Mouse (Mus musculus): ENCODE measurements around the gene Arid1a.

GRCm38 (mm10) chr4:133680206-133680786 is 76.3 kb downstream of the Arid1a start:
- TF ChIP-seq CTCF (IDR thresholded peaks at IDR 0.05; ENCODE audit: insufficient read depth, low read depth, low read length), result no peak
- TF ChIP-seq POLR2A (IDR thresholded peaks at IDR 0.05; ENCODE audit: insufficient read depth, low read depth, low read length), result no peak
